Mouse (Mus musculus) kidney, postnatal 14 days (tissue): ENCODE measurements at regions not wholly inside any gene's neighbourhood (a gene's known extent, or its start where the extent isn't known, plus 50 kb on each side); places are given as distances from the start of the nearest gene placed in this dataset.

Experiments used
- DNase-seq: peaks from one replicate; pipeline ENCODE4 v3.0.0; 2022; ENCODE audit warnings: mixed read lengths

DNA sequence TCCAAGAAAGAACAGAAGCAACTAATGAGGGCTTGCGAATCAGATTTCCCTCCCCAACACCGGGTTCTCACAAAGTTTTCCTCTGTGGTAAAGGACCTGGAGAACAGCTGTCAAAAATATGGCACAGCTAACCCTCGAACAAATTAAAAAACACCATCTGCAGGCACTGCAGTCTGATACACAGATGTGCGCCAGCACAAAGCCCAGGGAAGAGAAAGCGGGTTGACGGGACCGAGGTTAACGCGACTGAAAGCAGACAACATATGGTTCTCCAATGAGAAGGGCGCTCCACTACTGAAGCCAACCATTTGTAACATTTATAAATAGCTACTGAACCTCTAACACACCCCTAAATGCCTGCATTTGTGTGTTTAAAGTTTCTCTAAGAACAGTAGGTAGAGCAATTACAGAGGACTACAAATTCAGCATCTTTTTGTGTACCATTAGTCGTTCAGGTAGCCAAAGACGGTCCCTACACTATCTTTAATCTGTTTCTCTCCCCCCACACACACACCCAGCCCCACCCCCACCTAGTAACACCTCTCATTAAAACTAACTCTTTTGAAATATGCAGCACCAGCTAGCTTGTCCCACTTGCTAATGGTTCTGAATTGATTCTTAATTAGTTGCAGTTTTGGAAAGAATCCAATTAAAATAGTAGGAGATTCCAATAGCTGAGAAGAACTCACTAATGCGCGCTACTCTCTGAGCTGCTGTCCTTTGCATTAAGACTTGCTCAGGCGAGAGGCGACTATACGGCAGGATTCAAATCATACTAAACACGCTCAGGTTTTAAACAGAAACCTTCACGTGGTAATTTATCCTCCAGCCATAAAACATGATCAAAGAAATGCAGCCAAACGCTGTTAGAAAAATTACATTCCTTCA, 236.0 kb upstream of the Hnrnpa3 start:
- no peak for DNase-seq

DNA sequence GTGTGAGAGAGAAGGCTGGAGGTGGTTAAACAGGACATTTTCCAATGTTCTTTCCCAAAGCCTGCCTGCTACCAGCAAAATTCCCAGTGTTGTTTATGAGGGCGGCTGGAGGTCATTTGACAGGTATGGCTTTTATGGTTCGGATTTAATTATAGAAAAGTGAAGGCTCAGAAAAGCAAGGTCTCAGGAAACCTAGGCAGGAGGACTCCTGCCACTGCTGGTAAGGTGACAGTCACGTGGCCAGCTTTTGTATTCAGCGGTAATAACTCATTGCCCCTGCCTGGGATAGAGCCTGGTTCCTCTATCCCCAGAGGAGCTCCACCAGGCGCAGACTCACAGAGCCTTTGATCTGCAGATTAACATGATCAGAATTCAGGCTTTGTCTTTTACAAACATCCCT, 235.2 kb upstream of the Hnrnpa3 start:
- DNase-seq, result no peak

DNA sequence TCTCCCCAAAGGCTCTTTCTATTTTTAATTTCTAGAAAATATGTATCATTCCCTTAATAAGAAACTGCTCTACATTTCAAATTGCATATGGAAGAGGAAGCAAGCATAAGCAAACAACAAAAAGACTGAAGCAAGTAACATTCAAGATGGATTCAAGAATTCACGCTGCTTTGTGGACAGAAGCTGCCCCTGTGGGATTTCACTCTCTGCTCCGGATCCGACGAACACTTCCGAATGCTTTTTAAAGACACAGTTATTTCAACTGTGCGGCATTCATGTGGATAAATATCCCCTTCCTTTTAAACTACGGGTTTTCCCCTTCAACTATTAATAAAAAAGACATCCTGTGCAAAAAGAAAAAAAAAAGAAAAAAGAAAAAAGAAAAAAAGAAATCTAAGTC, 234.7 kb upstream of the Hnrnpa3 start:
- no peak for DNase-seq

DNA sequence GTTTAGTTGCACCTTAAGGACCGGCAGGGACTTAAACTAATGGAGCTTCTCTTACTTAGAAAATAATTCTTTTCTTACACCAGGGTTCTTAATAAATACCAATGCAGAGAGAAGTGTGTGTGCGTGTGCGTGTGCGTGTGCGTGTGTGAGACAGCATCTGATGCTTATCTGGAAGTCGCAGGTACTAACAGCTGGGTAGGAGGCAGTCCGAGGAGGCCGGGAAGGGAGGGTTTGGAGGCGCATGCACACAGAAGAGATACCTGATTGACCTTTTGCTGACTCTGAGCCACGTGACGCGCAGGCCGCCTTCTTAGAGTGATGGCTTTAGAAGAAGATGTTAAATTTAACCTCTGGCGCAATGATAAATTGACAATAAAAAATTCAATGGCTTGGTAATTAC, 234.2 kb upstream of the Hnrnpa3 start:
- DNase-seq, result no peak

DNA sequence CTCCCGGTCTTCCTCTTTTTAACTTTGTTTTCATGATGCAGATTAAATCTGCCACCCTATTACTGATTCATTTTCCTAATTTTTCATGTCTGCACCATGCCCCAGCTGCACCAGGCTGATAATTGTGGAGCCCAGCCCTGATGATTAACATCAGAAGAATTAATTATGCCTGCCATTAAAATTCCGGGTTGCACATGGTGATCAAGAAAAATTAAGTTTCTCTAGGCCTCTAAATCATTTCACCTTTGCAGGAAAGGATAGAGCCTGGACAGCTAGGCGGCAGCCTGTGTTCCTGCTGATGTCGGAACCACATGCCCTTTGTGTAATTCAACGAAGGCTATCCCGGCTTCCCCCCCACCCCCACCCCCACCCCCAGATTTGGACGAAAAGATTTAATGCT, 233.7 kb upstream of the Hnrnpa3 start:
- no peak for DNase-seq

DNA sequence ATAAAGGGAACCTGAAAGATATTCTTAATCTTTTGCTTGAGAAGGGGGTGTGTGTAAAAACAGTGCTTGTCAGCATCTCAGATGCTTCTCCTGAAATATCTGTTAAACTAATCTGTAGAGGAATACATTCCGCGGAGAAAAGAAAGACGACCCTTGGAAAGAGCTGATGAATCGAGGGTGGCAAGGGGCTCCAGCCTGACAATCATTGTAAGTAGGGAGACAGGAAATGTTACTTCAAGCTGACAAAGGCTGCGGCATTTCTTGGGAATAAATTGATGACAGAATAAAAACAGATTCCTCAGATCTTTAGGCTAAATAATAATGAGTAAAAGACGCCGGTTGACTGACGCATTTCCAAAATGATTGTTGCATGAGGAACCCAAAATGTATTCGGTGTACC, 233.3 kb upstream of the Hnrnpa3 start:
- DNase-seq, result no peak

DNA sequence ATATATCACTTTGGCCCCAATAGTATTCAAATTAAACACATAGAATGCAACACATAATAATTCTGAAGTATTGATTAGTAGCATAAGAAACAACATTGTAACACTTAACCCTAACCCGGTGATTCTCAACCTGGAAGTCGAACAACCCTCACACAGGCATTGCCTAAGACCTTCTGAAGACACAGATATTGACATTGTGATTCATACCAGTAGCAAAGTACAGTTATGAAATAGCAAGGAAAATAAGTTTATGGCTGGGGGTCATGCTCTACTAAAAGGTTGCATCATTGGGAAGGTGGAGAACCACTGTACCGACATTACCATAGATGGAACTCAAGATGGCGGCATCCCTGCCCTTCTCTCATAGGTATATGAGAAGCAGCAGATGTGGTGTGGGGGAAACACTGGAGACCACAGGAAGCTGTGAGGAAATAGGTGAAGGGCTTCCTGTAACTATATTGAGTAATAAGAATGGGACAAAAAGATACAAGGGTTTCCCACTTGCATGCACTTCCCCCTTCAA, 231.1 kb upstream of the Hnrnpa3 start:
- DNase-seq, result no peak

DNA sequence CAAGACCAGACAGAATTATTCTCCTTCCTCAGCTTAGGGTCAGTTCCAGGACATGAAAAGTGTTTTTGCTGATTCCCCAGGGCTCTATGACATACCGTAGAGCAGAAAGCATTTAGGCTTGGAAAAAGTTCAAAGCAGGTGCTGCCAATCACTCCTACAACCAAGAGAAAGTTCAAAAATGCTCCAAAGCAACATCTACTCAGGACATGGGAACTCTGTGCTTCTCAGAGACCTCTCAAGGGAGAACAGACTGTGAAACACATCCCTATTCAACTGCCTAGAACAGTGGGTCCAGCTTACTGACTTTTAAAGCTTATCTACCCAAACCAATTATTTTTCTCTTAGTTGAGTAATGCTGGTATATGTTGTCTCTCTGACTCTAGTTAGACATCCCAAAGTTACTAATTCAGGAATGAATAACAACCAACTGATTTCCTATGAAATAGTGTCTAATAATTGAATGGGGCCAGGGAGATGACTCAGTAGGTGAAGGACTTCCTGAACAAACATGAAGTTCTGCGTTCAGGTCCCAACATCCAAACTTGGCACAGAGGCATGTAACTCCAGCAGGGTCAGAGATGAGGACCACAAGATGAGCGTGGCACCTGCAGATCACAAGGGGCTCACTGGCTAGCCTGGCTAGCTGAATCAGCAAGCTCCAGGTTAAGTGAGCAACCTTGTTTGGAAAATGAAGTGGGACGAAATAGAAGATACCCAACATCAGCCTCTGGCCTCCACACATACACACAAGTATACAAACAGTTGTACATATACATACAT, 228.7 kb upstream of the Hnrnpa3 start:
- no peak for DNase-seq

DNA sequence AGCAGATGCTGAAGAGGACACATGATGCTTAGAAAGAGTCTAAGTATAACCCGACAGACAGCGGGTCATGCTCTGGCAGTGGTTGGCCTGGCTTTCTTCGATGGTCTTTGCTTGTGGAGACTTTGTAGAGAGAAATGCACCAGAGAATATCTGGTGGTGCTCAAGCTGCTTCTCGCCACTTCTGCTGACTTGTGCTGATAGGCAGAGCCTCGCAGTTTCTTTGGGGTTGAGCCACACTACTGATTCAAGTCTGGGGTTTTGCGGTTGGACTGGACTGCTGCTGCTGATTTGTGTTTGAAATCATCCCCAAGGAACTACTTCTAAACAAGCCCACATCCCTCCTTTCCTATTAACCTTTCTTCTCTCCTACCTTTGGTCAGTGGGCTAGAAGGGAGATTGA, 227.1 kb upstream of the Hnrnpa3 start:
- no peak for DNase-seq

DNA sequence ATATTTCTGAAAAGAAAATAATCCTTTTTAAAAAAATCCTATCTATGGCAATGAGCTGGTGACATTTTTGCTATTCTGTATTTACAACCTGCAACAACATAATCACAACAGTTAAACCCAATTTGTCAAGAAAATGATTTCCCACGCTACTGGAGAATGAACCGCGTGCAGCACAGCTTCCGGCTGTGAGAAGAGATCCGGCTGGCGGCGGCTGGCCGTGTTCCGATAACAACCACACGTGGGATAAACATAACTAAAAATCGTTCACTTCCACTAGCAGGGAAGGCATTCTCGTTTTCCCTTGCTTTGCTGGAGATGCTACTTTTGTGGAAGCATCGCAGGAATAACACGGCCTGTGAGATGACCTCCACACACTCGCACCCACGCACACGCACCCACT, 224.5 kb upstream of the Hnrnpa3 start:
- DNase-seq, result peak; percentile 10

DNA sequence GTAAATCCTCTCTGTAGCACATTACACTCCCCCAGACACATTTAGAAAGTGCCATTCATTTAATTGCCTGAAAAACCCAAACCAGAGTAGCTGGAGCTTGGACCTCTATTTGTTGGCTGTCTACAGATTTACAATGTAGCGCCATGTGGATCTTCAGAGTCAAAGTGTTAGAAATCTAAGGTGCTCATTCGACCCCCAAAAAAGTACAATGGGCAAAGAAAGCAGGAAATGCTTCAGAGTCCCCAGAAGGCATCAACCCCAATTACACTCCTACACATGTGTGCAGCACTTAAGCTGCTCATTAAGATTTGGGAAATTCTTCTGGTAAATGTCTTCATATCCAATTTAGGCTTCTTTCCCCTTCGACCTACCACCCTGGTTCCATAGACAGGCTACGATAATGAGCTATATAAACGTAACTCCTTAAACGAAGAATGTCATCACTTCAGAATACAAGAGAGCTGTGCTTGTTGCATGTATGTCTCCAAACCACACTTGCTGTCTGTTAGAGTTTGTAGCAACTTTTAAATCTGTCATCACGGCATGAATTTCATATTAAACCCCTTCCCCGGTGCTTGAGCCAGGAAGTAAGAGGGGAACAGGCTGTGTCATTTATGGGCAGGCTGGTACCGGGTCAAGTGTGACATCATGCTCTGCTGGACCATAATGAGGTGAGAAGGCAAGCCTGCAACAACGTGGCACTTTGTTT, 219.4 kb upstream of the Hnrnpa3 start:
- no peak for DNase-seq

DNA sequence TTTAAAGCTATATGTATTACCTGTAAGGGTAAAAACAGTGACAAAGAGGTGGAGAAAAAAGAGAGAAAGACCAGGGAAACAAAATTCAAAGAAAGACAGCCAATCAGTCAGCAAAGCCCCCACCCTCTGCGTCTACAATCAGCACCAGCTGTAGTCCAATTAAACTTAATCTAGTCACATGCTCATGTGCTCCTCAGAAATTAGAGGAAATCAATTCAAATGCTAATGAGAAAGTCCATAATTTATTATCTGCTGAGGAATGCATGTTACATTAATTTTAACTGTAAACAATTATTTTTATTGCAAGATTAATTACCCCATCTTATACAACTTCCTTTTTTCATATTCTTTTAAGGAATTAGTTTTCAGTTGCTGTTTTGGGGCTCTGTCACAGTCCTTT, 216.4 kb upstream of the Hnrnpa3 start:
- no peak for DNase-seq

DNA sequence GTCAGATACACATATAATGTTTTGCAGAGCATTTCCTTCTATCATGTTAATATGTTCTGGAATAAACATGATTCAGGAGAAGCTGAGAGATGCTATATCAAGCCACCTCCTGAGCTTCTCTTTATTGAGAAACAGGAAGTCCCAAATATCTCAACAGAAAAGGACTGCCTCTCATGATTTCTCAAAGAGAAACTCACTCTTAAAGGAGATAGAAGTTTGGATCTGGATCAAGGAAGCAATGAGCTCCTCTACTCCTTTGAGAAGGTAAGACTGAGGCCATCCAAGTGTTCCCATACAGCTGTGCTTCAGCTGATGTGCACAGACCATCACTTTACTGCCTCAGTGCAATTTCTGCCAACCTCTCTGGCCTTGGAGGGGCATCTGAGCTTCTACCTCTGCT, 213.9 kb upstream of the Hnrnpa3 start:
- no peak for DNase-seq

DNA sequence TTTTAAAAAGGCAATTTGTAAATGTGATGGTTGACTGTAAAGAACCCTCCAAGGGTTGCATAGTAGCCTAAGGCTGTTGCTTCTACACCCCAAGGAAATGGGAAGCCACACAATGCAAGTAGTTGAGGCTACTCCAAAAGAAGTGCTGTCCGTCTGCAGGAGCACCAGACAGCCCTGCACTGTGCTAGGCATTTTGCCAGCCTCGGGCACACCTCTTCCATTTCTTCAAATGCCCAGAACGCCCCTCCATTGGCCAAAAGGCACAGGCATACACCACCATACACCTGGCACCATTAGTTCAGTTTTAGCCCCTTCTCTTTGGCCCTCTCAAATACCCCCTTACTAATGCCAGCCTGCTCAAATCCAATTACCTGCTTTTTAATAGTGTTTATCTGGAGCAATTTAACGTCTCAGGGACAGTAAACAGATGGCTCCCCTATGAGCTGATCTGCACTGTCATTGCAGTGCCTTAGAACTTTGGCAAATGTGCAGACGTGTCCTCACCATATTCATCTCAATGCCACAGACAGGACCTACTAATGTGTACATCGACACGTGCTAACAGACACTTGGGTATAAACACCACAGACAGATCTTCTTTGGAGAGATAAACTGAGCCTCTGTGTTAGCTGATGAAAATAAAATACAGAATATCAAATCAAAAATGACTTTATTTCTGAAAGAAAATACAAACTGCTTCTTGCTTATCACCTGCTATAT, 211.9 kb upstream of the Hnrnpa3 start:
- no peak for DNase-seq

DNA sequence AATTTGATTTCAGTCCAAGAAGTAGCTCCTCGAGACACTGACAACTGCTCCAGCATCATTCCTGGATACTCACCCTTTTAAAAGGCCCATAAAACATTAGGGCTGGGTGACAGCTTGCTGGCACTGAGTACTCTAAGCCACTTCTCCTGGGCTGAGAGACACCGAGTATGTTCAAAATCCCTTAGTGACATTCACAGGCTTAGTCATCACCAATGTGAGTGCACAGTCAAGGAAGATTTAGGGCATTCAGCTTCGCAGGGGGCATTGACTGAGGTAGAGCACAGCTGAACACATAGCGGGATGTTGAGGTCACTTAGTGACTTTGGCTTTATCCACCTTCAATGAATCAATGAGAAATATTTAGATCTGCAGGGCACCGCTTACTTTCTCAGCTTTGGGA, 210.8 kb upstream of the Hnrnpa3 start:
- DNase-seq, result no peak

DNA sequence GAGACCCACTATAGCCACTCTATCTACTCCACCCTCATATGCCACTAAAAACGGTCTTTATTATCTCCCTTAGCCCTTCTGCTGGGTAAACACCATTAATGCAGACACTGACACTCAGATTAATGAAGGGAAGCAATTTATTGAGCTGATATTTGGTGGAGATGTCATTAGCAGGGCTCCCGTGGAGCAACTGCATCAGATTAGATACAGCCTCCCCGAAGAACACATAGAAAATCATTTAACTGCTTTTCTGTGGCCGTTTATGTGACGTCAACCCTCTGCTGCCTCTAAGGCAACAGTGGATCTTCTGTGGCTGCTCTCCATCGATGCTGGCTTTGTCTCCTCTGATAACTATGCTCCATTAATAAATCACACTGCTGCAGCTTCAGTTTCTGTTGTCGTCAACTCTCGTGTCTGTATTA, 207.2 kb upstream of the Hnrnpa3 start:
- DNase-seq, result no peak

DNA sequence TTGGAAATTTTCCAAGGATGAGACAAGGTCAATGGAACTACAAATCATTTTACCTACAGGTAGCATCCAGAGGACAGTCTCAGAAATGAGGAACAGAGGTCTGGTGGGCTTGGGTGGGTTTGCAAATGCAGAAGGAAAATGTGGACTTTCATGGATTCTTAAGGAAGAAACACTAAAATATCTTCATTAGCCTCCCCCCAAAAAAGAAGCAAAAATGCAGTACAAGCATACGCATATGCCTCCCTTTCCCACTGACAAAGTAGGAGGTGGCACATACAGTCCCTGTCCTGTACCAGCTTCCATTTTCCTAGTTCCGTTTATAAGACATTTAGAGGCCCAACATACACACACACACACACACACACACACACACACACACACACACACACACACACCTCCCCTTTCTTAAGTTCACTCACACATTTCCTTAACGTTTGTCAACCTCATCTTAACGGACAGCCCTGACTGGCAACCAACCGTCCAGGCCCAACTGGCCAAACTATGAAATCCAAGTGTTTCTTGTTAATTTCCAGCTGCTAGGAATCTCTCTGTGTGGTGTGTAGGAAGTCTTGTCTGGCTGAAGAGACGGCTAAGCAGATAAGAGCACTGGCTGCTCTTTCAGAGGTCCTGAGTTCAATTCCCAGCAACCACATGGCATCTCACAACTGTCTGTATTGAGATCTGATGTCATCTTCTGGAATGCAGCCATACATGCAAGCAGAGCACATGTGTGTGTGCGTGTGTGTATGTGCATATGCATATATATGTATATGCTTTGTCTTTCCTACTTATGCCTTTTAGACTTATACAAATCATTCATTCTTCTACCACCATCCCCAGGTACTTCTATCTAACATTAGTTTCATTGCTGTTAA, 206.6 kb upstream of the Hnrnpa3 start:
- DNase-seq, result no peak

DNA sequence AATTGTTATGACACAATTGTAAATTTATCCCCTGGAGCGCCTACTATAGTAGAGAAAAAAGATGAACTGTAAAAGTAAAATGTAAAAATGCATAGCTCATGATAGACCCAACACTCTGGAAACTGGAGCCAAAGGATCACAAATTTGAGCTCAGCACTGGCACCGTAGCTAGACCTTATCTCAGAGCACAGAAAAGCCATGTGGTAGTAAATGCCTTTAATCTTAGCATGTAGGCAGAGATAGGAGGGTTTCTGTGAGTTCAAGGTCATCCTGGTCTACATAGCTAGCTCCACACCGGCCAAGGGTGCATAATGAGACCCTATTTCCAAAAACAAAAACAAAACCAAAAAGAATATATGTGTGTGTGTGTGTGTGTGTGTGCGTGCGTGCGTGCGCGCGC, 203.6 kb upstream of the Hnrnpa3 start:
- DNase-seq, result no peak

DNA sequence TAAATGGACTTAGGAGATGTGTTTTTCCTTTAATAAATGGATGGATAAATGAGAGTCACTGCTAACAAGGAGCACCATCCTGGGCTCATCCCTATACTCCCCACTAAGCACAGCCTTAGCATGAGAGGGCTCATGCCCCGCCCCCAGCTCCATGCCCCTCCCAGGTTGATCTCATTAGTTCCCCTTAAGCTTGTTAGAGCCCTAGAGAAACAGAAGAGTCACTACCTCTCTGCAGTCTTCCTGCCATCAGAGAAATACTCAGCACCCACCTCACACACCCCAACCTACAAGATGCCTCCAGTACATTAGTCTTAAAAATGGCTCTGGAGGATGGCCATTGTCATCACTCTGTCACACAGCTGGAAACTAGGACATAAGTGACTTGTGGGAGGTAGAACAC, 202.8 kb upstream of the Hnrnpa3 start:
- no peak for DNase-seq

DNA sequence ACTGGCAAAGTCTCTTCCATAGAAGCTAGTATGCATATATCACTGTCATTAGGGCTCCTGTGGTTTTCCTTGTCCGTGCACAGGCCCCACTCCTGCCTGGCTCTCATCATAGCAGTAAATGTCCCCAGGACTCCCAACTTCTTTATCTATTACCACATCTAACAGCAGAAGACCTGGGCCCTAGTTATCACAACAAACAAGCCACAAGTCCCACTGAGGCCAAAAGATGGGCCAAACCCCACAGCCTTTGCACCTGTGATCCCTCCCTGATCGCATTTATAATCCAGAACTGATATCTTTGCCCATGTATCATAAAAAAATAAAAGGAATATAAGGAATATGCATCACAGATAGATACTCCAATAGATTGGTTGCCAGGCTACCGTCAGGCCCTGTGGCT, 201.6 kb upstream of the Hnrnpa3 start:
- no peak for DNase-seq

DNA sequence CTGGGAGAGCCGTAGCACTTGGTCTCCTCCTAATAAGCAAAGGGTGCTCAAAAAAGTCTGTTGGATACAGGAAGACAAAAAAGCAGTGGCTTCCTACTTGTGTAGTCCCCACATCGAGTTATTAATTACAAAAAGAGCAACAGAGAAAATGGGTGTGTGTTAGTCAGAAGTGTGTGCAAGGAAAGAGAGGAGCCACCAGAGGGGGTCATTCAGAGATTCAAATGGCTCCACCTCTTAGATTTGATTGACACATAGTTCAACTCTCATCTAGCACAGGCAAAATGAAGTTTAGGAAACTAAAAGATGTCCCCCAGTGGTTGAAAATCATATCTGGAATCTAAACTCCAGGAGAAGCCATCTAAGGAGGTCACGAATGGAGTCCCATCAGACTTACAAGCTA, 200.2 kb upstream of the Hnrnpa3 start:
- no peak for DNase-seq

DNA sequence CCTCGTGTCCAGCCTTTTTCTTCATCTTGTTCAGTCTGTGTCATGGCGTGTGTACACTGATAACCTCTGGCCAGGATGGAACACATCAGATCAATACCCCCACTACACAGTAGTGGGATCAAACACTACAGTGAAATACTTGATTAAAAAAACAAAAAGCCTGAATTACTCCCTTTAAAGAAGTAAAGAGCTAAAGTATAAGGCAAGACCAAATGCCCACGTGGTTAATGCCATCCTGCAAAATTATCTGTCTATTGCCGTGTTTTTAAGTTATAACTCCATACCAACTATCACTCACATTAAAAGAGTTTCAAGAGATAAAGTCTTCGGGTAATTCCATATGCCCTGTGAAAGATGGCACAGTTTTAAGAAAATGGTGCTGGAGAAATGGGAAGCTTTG, 198.6 kb upstream of the Hnrnpa3 start:
- no peak for DNase-seq
